Mouse (Mus musculus) thymus, adult 2 months (tissue): ENCODE data around the gene Sipa1l2. TPM values are rescaled to one million over a fixed set of nuclear protein-coding genes. Genes with fewer than 3 reads are reported as not detected.
A peak's percentile ranks its signal among the peaks of the same experiment; 100 is the strongest.
"Not testable (repeated sequence)": the region's sequence is repeated elsewhere in the genome, so short reads cannot be mapped to it uniquely, and the experiment has no call there.

ENCODE experiments used
- DNase-seq: peaks from one replicate; pipeline ENCODE4 v3.0.0; 2021
- H3K27ac ChIP-seq: fragments of 200-500 bp; 2 replicates; pipeline ENCODE4 v1.5.1; 2012; ENCODE audit warnings: low read length, control low read depth; ENCODE audit not compliant: control insufficient read depth, insufficient read depth
- H3K27me3 ChIP-seq: fragments of 200-500 bp; 2 replicates; pipeline ENCODE4 v1.6.1; 2012; ENCODE audit warnings: mild to moderate bottlenecking, low read length, moderate library complexity, mixed read lengths; ENCODE audit not compliant: control insufficient read depth, insufficient read depth
- H3K36me3 ChIP-seq: fragments of 200-500 bp; 2 replicates; pipeline ENCODE4 v1.6.1; 2012; ENCODE audit warnings: mild to moderate bottlenecking, low read length, moderate library complexity; ENCODE audit not compliant: control insufficient read depth, insufficient read depth
- H3K4me1 ChIP-seq: fragments of 200-500 bp; replicated peaks from 2 replicates; pipeline ENCODE4 v1.6.1; 2012; ENCODE audit warnings: low read length; ENCODE audit not compliant: control insufficient read depth, insufficient read depth
- H3K4me3 ChIP-seq: fragments of 200-500 bp; 2 replicates; pipeline ENCODE4 v1.5.1; 2012; ENCODE audit warnings: mild to moderate bottlenecking, low read length, control low read depth, moderate library complexity; ENCODE audit not compliant: control insufficient read depth, insufficient read depth
- CTCF ChIP-seq: fragments of 200-500 bp; IDR thresholded peaks from 2 replicates; pipeline ENCODE4 v1.5.1; 2012; ENCODE audit warnings: mild to moderate bottlenecking, control low read depth, low read length, moderate library complexity, borderline replicate concordance; ENCODE audit not compliant: control insufficient read depth, poor library complexity, insufficient read depth; ENCODE audit errors: extremely low read depth
- POLR2A ChIP-seq: fragments of 200-500 bp; IDR thresholded peaks from 2 replicates; pipeline ENCODE4 v1.6.1; 2012; ENCODE audit warnings: mild to moderate bottlenecking, low read length, control low read depth, moderate library complexity; ENCODE audit not compliant: control insufficient read depth, poor library complexity, insufficient read depth; ENCODE audit errors: extremely low read depth
- WGBS: fragments of 180-500 bp; shearing (Covaris S2); methylation state at CpG from one replicate; pipeline ENCODE4 v1.1.7; 2018; 5-methylcytosine and 5-hydroxymethylcytosine counted together
- polyA plus RNA-seq: library from polyadenylated mRNA; depleted of rRNA; stranded (reverse); fragments of >200 nt; gene quantifications from 2 replicates; pipeline ENCODE4 v1.2.3, GENCODE M21; 2012

Sipa1l2 gene
- polyA plus RNA-seq, 1 experiment: 11.7 TPM

DNA sequence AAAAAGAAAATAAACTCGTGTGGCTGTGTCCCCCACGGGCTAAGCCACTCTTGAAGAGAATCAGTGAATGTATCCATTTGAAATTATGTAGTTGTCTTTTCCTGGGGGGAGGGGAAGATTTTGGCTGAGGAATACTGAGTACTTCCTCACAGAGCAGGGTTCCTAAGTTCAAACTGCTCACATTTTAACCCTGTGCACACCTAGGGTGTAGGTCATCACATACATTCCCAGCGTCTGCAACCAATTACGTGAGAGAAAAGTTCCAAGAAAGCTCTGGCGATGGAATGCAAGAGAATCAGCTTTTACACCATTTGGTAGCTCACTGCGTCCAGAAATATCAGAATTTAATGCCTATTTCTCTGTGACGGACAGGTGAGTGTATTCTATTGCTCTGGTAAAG lies 43.0 kb downstream of the Sipa1l2 start:
- H3K36me3 ChIP-seq: no peaks in the 10 kb centered on the region
- H3K4me1 ChIP-seq: peaks cover 28% of the 10 kb centered on the region
- H3K27me3 ChIP-seq: no peaks in the 10 kb centered on the region
- WGBS: 90% methylated on average over 7 of the region's 7 CpGs
- no peak for DNase-seq
- no peak for TF ChIP-seq POLR2A
- no peak overlapping the region for H3K4me3 ChIP-seq
- no peak overlapping the region for H3K27ac ChIP-seq

DNA sequence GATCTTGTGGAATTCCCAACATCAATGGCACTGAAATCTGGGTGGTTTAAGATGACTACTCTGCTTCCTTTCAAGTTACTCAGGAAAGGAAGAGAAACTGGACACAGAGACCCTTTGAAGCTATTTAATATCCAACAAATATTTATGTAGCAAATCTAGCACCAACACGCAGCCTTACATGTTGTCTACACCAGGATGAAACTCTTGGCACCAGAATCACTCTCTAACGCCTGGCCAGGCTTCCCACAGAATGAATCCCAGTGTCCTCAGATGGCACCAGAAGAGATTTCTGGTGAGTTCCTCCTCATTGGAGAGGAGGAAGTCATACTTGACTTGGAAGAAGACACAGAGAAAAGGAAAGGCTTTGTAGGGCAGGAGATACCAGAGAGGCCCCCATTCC lies 45.1 kb downstream of the Sipa1l2 start:
- peaks cover 29% of the 10 kb centered on the region for H3K4me1 ChIP-seq
- H3K27me3 ChIP-seq: no peaks in the 10 kb centered on the region
- no peak overlapping the region for H3K4me3 ChIP-seq
- H3K27ac ChIP-seq: no peak overlapping the region
- no peaks in the 10 kb centered on the region for H3K36me3 ChIP-seq
- DNase-seq: no peak
- TF ChIP-seq CTCF (no peak), POLR2A (no peak)
- 98% methylated on average over 2 of the region's 2 CpGs for WGBS

DNA sequence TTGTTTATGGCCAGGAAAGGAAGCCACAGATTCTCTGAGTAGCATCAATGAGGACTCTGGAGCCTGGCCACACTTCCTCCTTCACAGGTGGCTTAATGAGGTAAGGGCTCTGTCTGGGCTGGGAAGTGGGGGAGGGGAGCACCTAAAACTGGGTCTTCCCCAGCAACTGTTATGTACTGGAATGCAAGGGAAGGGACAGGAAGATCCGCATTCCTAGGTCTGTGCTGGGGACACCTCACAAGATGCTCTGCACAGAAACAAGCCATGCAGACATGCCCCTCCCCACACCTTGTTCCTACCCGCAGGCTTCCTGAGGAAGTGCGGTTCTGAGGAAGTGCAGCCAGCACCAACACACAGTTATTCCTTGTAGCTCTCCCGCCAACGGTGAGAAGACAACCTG lies 46.4 kb downstream of the Sipa1l2 start:
- H3K27me3 ChIP-seq: no peaks in the 10 kb centered on the region
- WGBS: 0% methylated on average over 5 of the region's 5 CpGs
- H3K27ac ChIP-seq: no peak overlapping the region
- peak; percentile 34 for DNase-seq
- TF ChIP-seq CTCF: no peak
- 0 out of 2 replicates have a peak, but pooled peaks have one; percentile 28 for TF ChIP-seq POLR2A
- H3K4me3 ChIP-seq: no peak overlapping the region
- H3K4me1 ChIP-seq: peaks cover 38% of the 10 kb centered on the region
- H3K36me3 ChIP-seq: no peaks in the 10 kb centered on the region

DNA sequence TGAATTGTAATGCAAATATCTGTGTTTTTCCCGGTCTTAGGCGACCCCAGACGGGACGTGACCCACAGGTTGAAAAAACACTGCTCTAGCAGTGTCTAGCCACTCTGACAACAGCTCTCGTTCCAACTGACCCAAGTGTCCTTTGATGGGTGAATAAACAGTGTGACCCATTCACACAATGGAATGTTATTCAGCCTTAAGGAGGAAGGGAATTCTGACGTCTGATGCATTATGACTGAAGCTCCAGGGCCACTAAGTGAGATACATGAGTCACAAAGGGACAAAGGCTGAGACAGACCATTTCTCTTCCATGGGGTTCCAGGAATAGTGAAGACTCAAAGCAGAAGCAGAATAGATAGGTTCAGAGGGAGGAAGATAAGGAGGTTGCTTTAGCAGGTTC lies 47.5 kb downstream of the Sipa1l2 start:
- TF ChIP-seq CTCF (no peak), POLR2A (no peak)
- 94% methylated on average over 6 of the region's 6 CpGs for WGBS
- H3K4me3 ChIP-seq: no peak overlapping the region
- no peak for DNase-seq
- no peaks in the 10 kb centered on the region for H3K27me3 ChIP-seq
- no peaks in the 10 kb centered on the region for H3K36me3 ChIP-seq
- H3K27ac ChIP-seq: no peak overlapping the region
- H3K4me1 ChIP-seq: peaks cover 41% of the 10 kb centered on the region

DNA sequence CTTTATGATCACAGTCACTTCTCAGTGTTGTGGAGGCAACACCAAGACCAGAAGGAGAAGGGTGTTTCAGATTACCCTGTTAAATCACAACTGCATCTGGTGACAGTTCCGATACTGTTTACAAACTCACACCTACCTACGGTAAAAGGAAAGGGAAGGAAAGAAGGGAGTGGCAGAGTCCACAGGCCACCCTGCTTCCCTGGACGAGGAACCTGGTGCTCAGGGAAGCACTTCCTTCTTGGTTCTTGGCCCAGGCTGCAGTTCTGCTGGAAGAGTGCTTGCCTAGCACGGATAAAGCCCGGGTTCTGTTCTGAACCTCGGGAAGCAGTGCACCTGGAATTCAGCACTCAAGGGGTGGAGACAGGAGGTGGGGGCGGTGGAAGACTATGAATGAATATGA lies 48.5 kb downstream of the Sipa1l2 start:
- WGBS: 86% methylated on average over 7 of the region's 7 CpGs
- Histone ChIP-seq H3K4me1 (peaks cover 41% of the 10 kb centered on the region), H3K27ac (no peak overlapping the region), H3K27me3 (no peaks in the 10 kb centered on the region), H3K36me3 (no peaks in the 10 kb centered on the region), H3K4me3 (no peak overlapping the region)
- no peak for DNase-seq
- no peak for TF ChIP-seq POLR2A
- TF ChIP-seq CTCF: no peak

DNA sequence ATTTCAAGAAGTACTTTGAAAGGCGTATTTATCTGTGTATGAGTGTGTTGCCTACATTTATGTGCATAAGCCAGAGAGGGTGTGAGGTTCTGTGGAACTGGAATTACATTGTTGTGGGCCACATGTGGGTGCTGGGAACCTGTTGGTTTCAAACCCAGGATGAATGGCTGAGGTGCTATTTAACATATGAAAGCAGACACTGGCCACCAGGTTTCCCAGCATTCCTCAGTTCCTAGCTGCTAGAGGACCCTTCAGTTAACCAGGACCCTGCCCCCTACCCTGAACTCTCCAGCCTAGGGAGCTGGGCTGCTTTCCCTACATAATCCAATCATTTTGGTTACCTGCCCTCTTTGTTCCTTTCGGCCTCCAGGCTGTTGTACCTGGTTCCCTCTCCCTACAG lies 49.3 kb downstream of the Sipa1l2 start:
- H3K4me3 ChIP-seq, H3K27me3 ChIP-seq, H3K36me3 ChIP-seq, H3K27ac ChIP-seq, DNase-seq: not testable (repeated sequence)
- peaks cover 41% of the 10 kb centered on the region for H3K4me1 ChIP-seq
- WGBS: 99% methylated on average over 2 of the region's 2 CpGs

DNA sequence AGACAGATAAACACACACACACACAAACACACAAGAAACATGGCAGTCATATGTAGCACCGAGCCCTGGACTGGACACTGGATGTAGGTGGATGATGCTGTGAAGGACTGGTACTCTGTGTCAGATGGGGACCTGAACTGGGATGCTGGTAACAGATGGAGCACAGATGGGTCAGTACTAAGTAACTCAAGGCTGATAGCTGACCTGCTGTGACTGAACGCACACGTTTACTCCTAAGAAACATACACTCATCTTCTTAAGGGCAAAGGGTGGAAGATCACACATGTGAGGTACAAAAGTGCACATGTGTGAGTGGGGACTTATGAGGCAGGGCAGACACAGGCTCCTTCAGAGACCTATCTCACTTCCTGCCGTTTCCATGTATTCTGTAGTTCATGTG lies 50.7 kb downstream of the Sipa1l2 start:
- H3K36me3 ChIP-seq: no peaks in the 10 kb centered on the region
- no peak for DNase-seq
- H3K4me3 ChIP-seq: no peak overlapping the region
- TF ChIP-seq CTCF (no peak), POLR2A (no peak)
- H3K27ac ChIP-seq: no peak overlapping the region
- H3K27me3 ChIP-seq: no peaks in the 10 kb centered on the region
- WGBS: 78% methylated on average over 4 of the region's 4 CpGs
- H3K4me1 ChIP-seq: peaks cover 37% of the 10 kb centered on the region
